Mouse (Mus musculus) E14TG2a.4 (cell line): ENCODE data around the gene AI464131.

Experiments used
- CTCF ChIP-seq: conservative IDR thresholded peaks from 2 replicates; pipeline ENCODE4 v1.5.1; 2014; ENCODE audit warnings: low read length
- POU5F1 ChIP-seq: IDR thresholded peaks from 2 replicates; pipeline ENCODE4 v1.6.1; 2014; ENCODE audit warnings: low read length, borderline replicate concordance

DNA sequence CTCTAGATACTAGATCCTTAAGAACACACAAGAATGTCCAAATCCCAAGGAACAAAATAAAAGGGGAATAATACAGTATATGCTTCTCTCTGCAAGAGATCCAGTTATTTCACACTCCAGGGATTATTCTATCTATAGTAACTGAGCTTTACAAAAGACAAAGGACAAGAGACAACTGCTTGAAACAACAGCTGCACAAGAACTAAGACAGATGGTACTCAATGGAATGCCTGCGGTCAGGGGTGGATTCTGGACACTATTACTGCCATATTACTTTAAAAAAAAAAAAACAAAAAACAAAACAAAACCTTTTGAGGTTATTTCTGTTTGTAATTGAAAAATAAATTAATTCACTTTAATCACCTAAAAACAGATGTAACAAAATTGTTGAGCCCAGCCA, 42.2 kb downstream of the AI464131 start:
- TF ChIP-seq CTCF (no peak), POU5F1 (no peak)
